Mouse (Mus musculus): ENCODE data around the gene Gm6034.
"Not testable (repeated sequence)": the region's sequence is repeated elsewhere in the genome, so short reads cannot be mapped to it uniquely, and the experiment has no call there.

Gene Gm6034

GRCm38 (mm10) chr17:36042610-36043169, at the start of gene Gm6034, which contains the start of gene H2-T22:
Gm6034 (plus strand) TSS chr17:36042961.
H2-T22 (minus strand) TSS chr17:36042747.
- peak; percentile 79 to 87 for DNase-seq (ENCODE audit: low spot score in 2 of 2)

GRCm38 (mm10) chr17:35993675-35994074, 49.1 kb upstream of the Gm6034 start:
- peak in 1 of 2 experiments; percentile 79 for DNase-seq (ENCODE audit: low spot score in 2 of 2)

GRCm38 (mm10) chr17:35994175-35994878, 48.4 kb upstream of the Gm6034 start:
- DNase-seq (ENCODE audit: low spot score in 2 of 2), result peak; percentile 54 to 84

- no peak for DNase-seq (ENCODE audit: low spot score in 2 of 2)
Observed at GRCm38 (mm10) chr17:35994879-35995240, 47.9 kb upstream of the Gm6034 start.

GRCm38 (mm10) chr17:35996949-35997348, 45.8 kb upstream of the Gm6034 start:
- peak; percentile 81 to 98 for DNase-seq (ENCODE audit: low spot score in 2 of 2)

GRCm38 (mm10) chr17:35997713-35998510, 44.8 kb upstream of the Gm6034 start:
- no peak for DNase-seq (ENCODE audit: low spot score in 2 of 2)

- DNase-seq (ENCODE audit: low spot score in 2 of 2), result no peak
Observed at GRCm38 (mm10) chr17:35998545-35999305, 44.0 kb upstream of the Gm6034 start.

GRCm38 (mm10) chr17:35999356-35999755, 43.4 kb upstream of the Gm6034 start:
- no peak for DNase-seq (ENCODE audit: low spot score in 2 of 2)

GRCm38 (mm10) chr17:36000349-36000748, 42.4 kb upstream of the Gm6034 start:
- no peak for DNase-seq (ENCODE audit: low spot score in 2 of 2)

- no peak for DNase-seq (ENCODE audit: low spot score in 2 of 2)
Observed at GRCm38 (mm10) chr17:36001121-36001897, 41.5 kb upstream of the Gm6034 start.

GRCm38 (mm10) chr17:36001966-36002365, 40.8 kb upstream of the Gm6034 start:
- DNase-seq (ENCODE audit: low spot score in 2 of 2), result peak in 1 of 2 experiments; percentile 61

- no peak for DNase-seq (ENCODE audit: low spot score in 2 of 2)
Observed at GRCm38 (mm10) chr17:36003331-36003730, 39.4 kb upstream of the Gm6034 start.

- not testable (repeated sequence) for DNase-seq (ENCODE audit: low spot score in 2 of 2)
Observed at GRCm38 (mm10) chr17:36004409-36004808, 38.4 kb upstream of the Gm6034 start.

- DNase-seq (ENCODE audit: low spot score in 2 of 2), result no peak
Observed at GRCm38 (mm10) chr17:36014977-36015376, 27.8 kb upstream of the Gm6034 start.

- DNase-seq (ENCODE audit: low spot score in 2 of 2), result no peak
Observed at GRCm38 (mm10) chr17:36017046-36017445, 25.7 kb upstream of the Gm6034 start.

- DNase-seq (ENCODE audit: low spot score in 2 of 2), result no peak
Observed at GRCm38 (mm10) chr17:36018979-36019378, 23.8 kb upstream of the Gm6034 start.

GRCm38 (mm10) chr17:36019519-36019918, 23.2 kb upstream of the Gm6034 start:
- no peak for DNase-seq (ENCODE audit: low spot score in 2 of 2)

GRCm38 (mm10) chr17:36020191-36021073, 22.3 kb upstream of the Gm6034 start, which contains the start of gene H2-T24:
H2-T24 (minus strand) TSS chr17:36020560.
- no peak for DNase-seq (ENCODE audit: low spot score in 2 of 2)

- DNase-seq (ENCODE audit: low spot score in 2 of 2), result no peak
Observed at GRCm38 (mm10) chr17:36021309-36021708, 21.5 kb upstream of the Gm6034 start.

GRCm38 (mm10) chr17:36022098-36022497, 20.7 kb upstream of the Gm6034 start:
- DNase-seq (ENCODE audit: low spot score in 2 of 2), result no peak

Measured in left cerebral cortex, adult 9 months (tissue).